Mouse (Mus musculus) testis, adult 2 months (tissue): ENCODE results near the gene Gm47996.

Experiments used
- CTCF ChIP-seq: fragments of 200-500 bp; IDR thresholded peaks from 2 replicates; pipeline ENCODE4 v1.5.1; 2012; ENCODE audit warnings: low read depth, mild to moderate bottlenecking, inconsistent platforms, low read length, moderate library complexity; ENCODE audit not compliant: control insufficient read depth, insufficient read depth, insufficient replicate concordance
- POLR2A ChIP-seq: fragments of 200-500 bp; IDR thresholded peaks from 2 replicates; pipeline ENCODE4 v1.6.1; 2012; ENCODE audit warnings: low read depth, mild to moderate bottlenecking, inconsistent platforms, low read length, moderate library complexity; ENCODE audit not compliant: control insufficient read depth

- TF ChIP-seq CTCF (no peak), POLR2A (no peak)
Observed at GRCm38 (mm10) chr1:151233756-151234155, 23.8 kb downstream of the Gm47996 start.
